Mouse (Mus musculus): ENCODE results near the gene Ccdc155.

The Ccdc155 gene

GRCm38 (mm10) chr7:45141914-45142313 lies 62.8 kb downstream of the Ccdc155 start:
- CTCF ChIA-PET = no interaction called here
- POLR2A ChIA-PET = interaction anchor here in 3 of 4 experiments (0.5 to 6.2 kb wide), 11 partner anchors 7 to 426 kb away, joined by 3 to 35 read pairs (median 5); partner anchors contain the start of genes Aldh16a1 (in 2 of the 3) and Pih1d1 (in 2 of the 3)

- ChIA-PET CTCF (no interaction called here), POLR2A (interaction anchor here in 3 of 4 experiments (0.5 to 6.2 kb wide), 5 partner anchors 9 to 427 kb away, joined by 3 to 35 read pairs (median 3); partner anchors contain the start of genes Aldh16a1 (in 1 of the 3) and Pih1d1 (in 1 of the 3))
These were observed 63.4 kb downstream of the Ccdc155 start for GRCm38 (mm10) chr7:45141319-45141718.

- POLR2A ChIA-PET = interaction anchor here in 3 of 4 experiments (0.6 to 2.0 kb wide), 10 partner anchors 10 to 323 kb away, joined by 3 to 7 read pairs (median 4); partner anchors contain the start of genes Aldh16a1 (in 1 of the 3) and Rps11 (in 1 of the 3)
- CTCF ChIA-PET = interaction anchor here in 3 of 4 experiments (0.6 to 1.6 kb wide), 4 partner anchors 11 to 213 kb away, joined by 3 to 6 read pairs (median 4); no protein-coding TSS in a partner anchor
These were observed 64.6 kb downstream of the Ccdc155 start for GRCm38 (mm10) chr7:45139904-45140723.

- POLR2A ChIA-PET = interaction anchor here in 2 of 4 experiments (1.0 to 2.6 kb wide), 4 partner anchors 8 to 59 kb away, joined by 3 to 32 read pairs (median 6); partner anchors contain the start of gene Rps11 (in 1 of the 2)
- CTCF ChIA-PET = interaction anchor here in 1 of 4 experiments (2.6 kb wide), 1 partner anchor 57 kb away, joined by 26 read pairs; no protein-coding TSS in a partner anchor
These were observed 66.3 kb downstream of the Ccdc155 start for GRCm38 (mm10) chr7:45138403-45138802.

GRCm38 (mm10) chr7:45137171-45138006 lies 67.3 kb downstream of the Ccdc155 start:
- POLR2A ChIA-PET = interaction anchor here (0.6 to 2.6 kb wide), 23 partner anchors 9 to 267 kb away, joined by 3 to 32 read pairs (median 4); partner anchors contain the start of genes Aldh16a1 (in 3 of the 4), Pih1d1 (in 2 of the 4), Fcgrt (in 1 of the 4) and Ptov1 (in 1 of the 4)
- CTCF ChIA-PET = interaction anchor here (0.6 to 2.6 kb wide), 13 partner anchors 12 to 208 kb away, joined by 3 to 26 read pairs (median 3); partner anchors contain the start of genes Rcn3 (in 2 of the 4), Aldh16a1 (in 1 of the 4), Ap2a1 (in 1 of the 4) and Pih1d1 (in 1 of the 4)

GRCm38 (mm10) chr7:45135993-45136567 lies 68.6 kb downstream of the Ccdc155 start, which contains the start of the genes Gm45713 and Flt3l:
Gene Gm45713 (minus strand): TSS chr7:45136231.
Gene Flt3l (minus strand): TSS chr7:45136432.
- POLR2A ChIA-PET = interaction anchor here (0.7 to 2.6 kb wide), 30 partner anchors 8 to 324 kb away, joined by 3 to 32 read pairs (median 4); partner anchors contain the start of genes Rps11 (in 2 of the 4), Aldh16a1 (in 1 of the 4), Fcgrt (in 1 of the 4) and Ftl1 (in 1 of the 4)
- CTCF ChIA-PET = interaction anchor here (0.6 to 2.6 kb wide), 61 partner anchors 8 to 1350 kb away, joined by 3 to 26 read pairs (median 3); partner anchors contain the start of genes Rcn3 (in 3 of the 4), Aldh16a1 (in 2 of the 4), Akt1s1 (in 1 of the 4) and Ap2a1 (in 1 of the 4)

GRCm38 (mm10) chr7:45135370-45135769 lies 69.3 kb downstream of the Ccdc155 start:
- ChIA-PET POLR2A (interaction anchor here in 3 of 4 experiments (0.6 to 2.0 kb wide), 23 partner anchors 7 to 226 kb away, joined by 3 to 45 read pairs (median 6); partner anchors contain the start of genes Aldh16a1 (in 2 of the 3), Pih1d1 (in 2 of the 3), Rps11 (in 2 of the 3) and Ccdc155 (in 1 of the 3)), CTCF (interaction anchor here in 3 of 4 experiments (0.6 to 1.6 kb wide), 8 partner anchors 42 to 485 kb away, joined by 3 to 8 read pairs (median 4); partner anchors contain the start of gene Irf3 (in 1 of the 3))

GRCm38 (mm10) chr7:45134544-45135026 lies 70.1 kb downstream of the Ccdc155 start:
- ChIA-PET CTCF (interaction anchor here (0.6 to 1.6 kb wide), 28 partner anchors 16 to 484 kb away, joined by 3 to 8 read pairs (median 4); partner anchors contain the start of genes Kcna7 (in 2 of the 4), Aldh16a1 (in 1 of the 4), Ccdc155 (in 1 of the 4) and Irf3 (in 1 of the 4)), POLR2A (interaction anchor here (0.6 to 2.0 kb wide), 51 partner anchors 8 to 261 kb away, joined by 3 to 45 read pairs (median 4); partner anchors contain the start of genes Aldh16a1 (in 3 of the 4), Pih1d1 (in 3 of the 4), Prmt1 (in 2 of the 4) and Rcn3 (in 2 of the 4))

Measured in embryonic stem cell, embryonic (primary cell).